Mouse (Mus musculus) liver, adult 2 months (tissue): ENCODE results near the gene Elovl6.

Source experiments
- CTCF ChIP-seq: fragments of 200-500 bp; IDR thresholded peaks from 2 replicates; pipeline ENCODE4 v1.5.1; 2011; ENCODE audit warnings: low read depth, low read length, control low read depth
- POLR2A ChIP-seq: fragments of 200-500 bp; IDR thresholded peaks from 2 replicates; pipeline ENCODE4 v1.6.1; 2011; ENCODE audit warnings: low read length, control low read depth; ENCODE audit not compliant: insufficient read depth; ENCODE audit errors: extremely low read depth

DNA sequence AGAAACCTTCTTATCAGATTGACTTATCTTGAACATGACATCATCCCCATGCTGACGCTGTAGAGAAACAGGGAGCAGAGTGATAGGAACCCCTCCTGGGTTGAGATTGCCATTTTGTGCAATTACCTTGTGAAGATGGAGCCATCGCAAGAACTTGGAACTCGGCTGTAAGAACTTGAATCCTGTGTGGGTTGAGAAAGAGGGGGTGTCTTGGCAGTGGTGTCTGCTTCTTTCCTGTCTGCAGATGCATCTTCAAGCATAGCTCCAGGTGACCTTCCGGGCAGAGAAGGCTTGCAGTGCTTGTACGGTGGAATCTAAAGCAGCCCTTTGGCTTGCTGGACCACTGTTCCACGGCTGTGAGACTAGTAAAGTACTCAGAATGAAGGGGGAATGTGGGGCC lies 63.9 kb downstream of the Elovl6 start:
- TF ChIP-seq POLR2A (no peak), CTCF (no peak)
